Comparison of ENCODE assay signal across 20 mouse cellular contexts in genomic region chr2:125155504-125155903, GRCm38 (mm10). TPM values are rescaled to one million over a fixed set of nuclear protein-coding genes. Genes with fewer than 3 reads are reported as not detected.
DNase-seq lines count a peak whose midpoint lies in the region; ATAC-seq lines count a peak whose summit lies in the region.
"Had no signal": no experiment of that assay in that cellular context is flagged by ENCODE, and none has a peak within 500 bp of the region (broad histone marks: within the 10 kb centered on the region; RNA-seq: fewer than 3 reads in every experiment).

No protein-coding gene starts in this region.

- 23% methylated on average over 2 of the region's 2 CpGs for WGBS in hindbrain, embryonic 10.5 days
- WGBS in hindbrain, embryonic 16.5 days: 27% methylated on average over 2 of the region's 2 CpGs
- WGBS in limb, embryonic 11.5 days: 10% methylated on average over 2 of the region's 2 CpGs
- WGBS in limb, embryonic 10.5 days: 16% methylated on average over 2 of the region's 2 CpGs
- WGBS in embryonic facial prominence, embryonic 10.5 days: 6% methylated on average over 2 of the region's 2 CpGs

- no peaks in the 10 kb centered on the region for H3K36me3 ChIP-seq in hindbrain, embryonic 10.5 days
- no peaks in the 10 kb centered on the region for H3K36me3 ChIP-seq in hindbrain, embryonic 16.5 days (ENCODE audit: control insufficient read depth, insufficient read depth, low read length)
- no peaks in the 10 kb centered on the region for H3K36me3 ChIP-seq in limb, embryonic 11.5 days (ENCODE audit: control insufficient read depth, insufficient read depth, low read length)
- H3K36me3 ChIP-seq in limb, embryonic 10.5 days: no peaks in the 10 kb centered on the region
- H3K36me3 ChIP-seq in embryonic facial prominence, embryonic 10.5 days (replicated peaks): no peaks in the 10 kb centered on the region
- H3K36me3 ChIP-seq: G1E; liver, embryonic 12.5 days; neural tube, embryonic 13.5 days had no signal

- H3K9me3 ChIP-seq in hindbrain, embryonic 10.5 days: no peaks in the 10 kb centered on the region
- H3K9me3 ChIP-seq in hindbrain, embryonic 16.5 days (ENCODE audit: control insufficient read depth, low read length): no peaks in the 10 kb centered on the region
- no peaks in the 10 kb centered on the region for H3K9me3 ChIP-seq in limb, embryonic 11.5 days (ENCODE audit: control insufficient read depth, low read length)
- no peaks in the 10 kb centered on the region for H3K9me3 ChIP-seq in limb, embryonic 10.5 days (replicated peaks)
- H3K9me3 ChIP-seq in embryonic facial prominence, embryonic 10.5 days: no peaks in the 10 kb centered on the region
- H3K9me3 ChIP-seq: G1E; liver, embryonic 12.5 days; neural tube, embryonic 13.5 days had no signal

- H3K27me3 ChIP-seq in hindbrain, embryonic 10.5 days (ENCODE audit: insufficient read depth, poor library complexity, severe bottlenecking): no peaks in the 10 kb centered on the region
- H3K27me3 ChIP-seq in hindbrain, embryonic 16.5 days (replicated peaks; ENCODE audit: control insufficient read depth, insufficient read depth, low read length): no peaks in the 10 kb centered on the region
- no peaks in the 10 kb centered on the region for H3K27me3 ChIP-seq in limb, embryonic 11.5 days (ENCODE audit: control insufficient read depth, insufficient read depth, low read length)
- no peaks in the 10 kb centered on the region for H3K27me3 ChIP-seq in limb, embryonic 10.5 days (ENCODE audit: low read depth, poor library complexity, severe bottlenecking)
- H3K27me3 ChIP-seq in embryonic facial prominence, embryonic 10.5 days (replicated peaks; ENCODE audit: low read depth, poor library complexity, severe bottlenecking): no peaks in the 10 kb centered on the region
- H3K27me3 ChIP-seq: liver, embryonic 12.5 days; neural tube, embryonic 13.5 days had no signal

- peak; percentile 29 for DNase-seq in hindbrain, embryonic 10.5 days (ENCODE audit: low spot score)
- DNase-seq in limb, embryonic 11.5 days (ENCODE audit: low spot score): peak; percentile 42
- DNase-seq in limb, embryonic 10.5 days (ENCODE audit: low spot score): no peak
- peak; percentile 7 for DNase-seq in MN1 (ENCODE audit: low spot score)
- peak; percentile 65 for DNase-seq in embryonic facial prominence, embryonic 10.5 days (ENCODE audit: low spot score)
- DNase-seq in thymus, postnatal 10 days (ENCODE audit: low spot score in 2 of 2): no peak
- DNase-seq: B cell, adult 2 months; cerebellum, adult 11 months; midbrain, embryonic 14.5 days had no signal

- H3K9ac ChIP-seq in hindbrain, embryonic 16.5 days (ENCODE audit: low read depth, low read length): no peak overlapping the region
- no peak overlapping the region for H3K9ac ChIP-seq in limb, embryonic 11.5 days (ENCODE audit: low read length)
- H3K9ac ChIP-seq: liver, embryonic 12.5 days; neural tube, embryonic 13.5 days had no signal

- no peak overlapping the region for H3K4me2 ChIP-seq in hindbrain, embryonic 16.5 days (ENCODE audit: low read length)
- no peak overlapping the region for H3K4me2 ChIP-seq in limb, embryonic 11.5 days (ENCODE audit: low read depth, severe bottlenecking)
- H3K4me2 ChIP-seq: liver, embryonic 12.5 days; neural tube, embryonic 13.5 days had no signal

- H3K4me1 ChIP-seq in hindbrain, embryonic 10.5 days (replicated peaks): no peaks in the 10 kb centered on the region
- H3K4me1 ChIP-seq in hindbrain, embryonic 16.5 days (ENCODE audit: control insufficient read depth, insufficient read depth, low read depth, low read length): no peaks in the 10 kb centered on the region
- H3K4me1 ChIP-seq in limb, embryonic 11.5 days (ENCODE audit: control insufficient read depth, insufficient read depth, low read length): no peaks in the 10 kb centered on the region
- H3K4me1 ChIP-seq in limb, embryonic 10.5 days: peaks cover 14% of the 10 kb centered on the region; the same call in 1 of the 2 replicates
- H3K4me1 ChIP-seq in embryonic facial prominence, embryonic 10.5 days: peaks cover 14% of the 10 kb centered on the region
- H3K4me1 ChIP-seq: liver, embryonic 12.5 days had no signal

- H3K27ac ChIP-seq in hindbrain, embryonic 10.5 days: no peak overlapping the region
- H3K27ac ChIP-seq in hindbrain, embryonic 16.5 days (ENCODE audit: low read depth, low read length): no peak overlapping the region
- no peak overlapping the region for H3K27ac ChIP-seq in limb, embryonic 11.5 days (replicated peaks; ENCODE audit: low read depth, low read length)
- no peak overlapping the region for H3K27ac ChIP-seq in limb, embryonic 10.5 days
- H3K27ac ChIP-seq in embryonic facial prominence, embryonic 10.5 days (replicated peaks): no peak overlapping the region
- H3K27ac ChIP-seq: liver, embryonic 12.5 days; neural tube, embryonic 13.5 days had no signal

- ATAC-seq in hindbrain, embryonic 16.5 days: no peak
- ATAC-seq in limb, embryonic 11.5 days (ENCODE audit: insufficient number of reproducible peaks, low FRiP score, low TSS enrichment, low read depth): no peak
- ATAC-seq in megakaryocyte progenitor cell, adult 5-6 weeks (replicated peaks; ENCODE audit: poor library complexity): no peak
- ATAC-seq: activated CD4-positive, CD25-positive, alpha-beta regulatory T cell, adult 4 months; liver, embryonic 12.5 days had no signal

- no peak overlapping the region for H3K4me3 ChIP-seq in hindbrain, embryonic 10.5 days
- H3K4me3 ChIP-seq in hindbrain, embryonic 16.5 days (ENCODE audit: low read length): no peak overlapping the region
- H3K4me3 ChIP-seq in limb, embryonic 11.5 days (ENCODE audit: low read depth, low read length): no peak overlapping the region
- H3K4me3 ChIP-seq in limb, embryonic 10.5 days: no peak overlapping the region
- H3K4me3 ChIP-seq in embryonic facial prominence, embryonic 10.5 days: no peak overlapping the region
- H3K4me3 ChIP-seq: liver, embryonic 12.5 days; neural tube, embryonic 13.5 days had no signal

RNA-seq across cellular contexts. Expression of gene Slc12a1, which starts 3.2 kb away (rescaled TPM):
- not detected in 2 replicates for polyA plus RNA-seq in hindbrain, embryonic 10.5 days (2016; fragmentation: Nextera tagmentation; extraction: Ambion mirVana)
- polyA plus RNA-seq in hindbrain, embryonic 16.5 days (2015; fragmentation: Nextera tagmentation; extraction: Ambion mirVana): 0.04 TPM in 2 replicates
- not detected in 2 replicates for polyA plus RNA-seq in limb, embryonic 11.5 days (2014; fragmentation: Nextera tagmentation; extraction: Ambion mirVana)
- not detected in 2 replicates for polyA plus RNA-seq in limb, embryonic 10.5 days (2016; fragmentation: Nextera tagmentation; extraction: Ambion mirVana)
- polyA plus RNA-seq in embryonic facial prominence, embryonic 10.5 days (2016; fragmentation: Nextera tagmentation; extraction: Ambion mirVana): not detected in 2 replicates
- total RNA-seq in megakaryocyte progenitor cell, adult 5-6 weeks (2015): not detected in 2 replicates
- total RNA-seq in megakaryocyte progenitor cell, adult 5-6 weeks (2017): 0.20 TPM in 1 of 2 replicates, not detected in the other
- total RNA-seq: granulocyte monocyte progenitor cell, adult 5-6 weeks had no signal
- polyA plus RNA-seq: G1E; heart, embryonic 16.5 days; intestine, embryonic 14.5 days; liver, embryonic 12.5 days; midbrain, embryonic 14.5 days had no signal

RNA-seq across cellular contexts. Expression of gene Ctxn2, which starts 19.0 kb away (rescaled TPM):
- 0.20 TPM in 1 of 2 replicates, not detected in the other for polyA plus RNA-seq in hindbrain, embryonic 10.5 days (2016; fragmentation: Nextera tagmentation; extraction: Ambion mirVana)
- polyA plus RNA-seq in hindbrain, embryonic 16.5 days (2015; fragmentation: Nextera tagmentation; extraction: Ambion mirVana): 23.4 and 27.4 TPM in 2 replicates
- polyA plus RNA-seq in limb, embryonic 11.5 days (2014; fragmentation: Nextera tagmentation; extraction: Ambion mirVana): not detected in 2 replicates
- polyA plus RNA-seq in limb, embryonic 10.5 days (2016; fragmentation: Nextera tagmentation; extraction: Ambion mirVana): not detected in 2 replicates
- not detected in 2 replicates for polyA plus RNA-seq in embryonic facial prominence, embryonic 10.5 days (2016; fragmentation: Nextera tagmentation; extraction: Ambion mirVana)
- not detected in 2 replicates for total RNA-seq in megakaryocyte progenitor cell, adult 5-6 weeks (2015)
- total RNA-seq in megakaryocyte progenitor cell, adult 5-6 weeks (2017): not detected in 2 replicates
- total RNA-seq: common myeloid progenitor, adult 5-6 weeks; G1E; granulocyte monocyte progenitor cell, adult 5-6 weeks had no signal
- polyA plus RNA-seq: activated CD4-positive, CD25-positive, alpha-beta regulatory T cell, adult 4 months; G1E; heart, embryonic 16.5 days; intestine, embryonic 14.5 days; liver, embryonic 12.5 days; spleen, adult 2 months had no signal

RNA-seq across cellular contexts. Expression of gene Myef2, which starts 32.0 kb away (rescaled TPM):
- 160 and 174 TPM in 2 replicates for polyA plus RNA-seq in hindbrain, embryonic 10.5 days (2016; fragmentation: Nextera tagmentation; extraction: Ambion mirVana)
- 164 and 178 TPM in 2 replicates for polyA plus RNA-seq in hindbrain, embryonic 16.5 days (2015; fragmentation: Nextera tagmentation; extraction: Ambion mirVana)
- 136 and 151 TPM in 2 replicates for polyA plus RNA-seq in limb, embryonic 11.5 days (2014; fragmentation: Nextera tagmentation; extraction: Ambion mirVana)
- 117 and 126 TPM in 2 replicates for polyA plus RNA-seq in limb, embryonic 10.5 days (2016; fragmentation: Nextera tagmentation; extraction: Ambion mirVana)
- 155 and 158 TPM in 2 replicates for polyA plus RNA-seq in embryonic facial prominence, embryonic 10.5 days (2016; fragmentation: Nextera tagmentation; extraction: Ambion mirVana)
- 16.7 and 17.8 TPM in 2 replicates for total RNA-seq in megakaryocyte progenitor cell, adult 5-6 weeks (2015)
- 36.1 and 59.9 TPM in 2 replicates for total RNA-seq in megakaryocyte progenitor cell, adult 5-6 weeks (2017)

Comparison
In these comparisons a context has a peak if more than half of its experiments do, and no peak if none do; other contexts are left out.
1. DNase-seq: peak in hindbrain, embryonic 10.5 days (single experiment), limb, embryonic 11.5 days (single experiment), MN1 (single experiment) and embryonic facial prominence, embryonic 10.5 days (single experiment); none in limb, embryonic 10.5 days (single experiment) and thymus, postnatal 10 days (0 of 2).
2. RNA of gene Ctxn2, which starts 19.0 kb away (polyA plus RNA-seq): 23.4 to 27.4 TPM in hindbrain, embryonic 16.5 days; 0.20 TPM in hindbrain, embryonic 10.5 days, not detected in limb, embryonic 11.5 days, not detected in limb, embryonic 10.5 days and not detected in embryonic facial prominence, embryonic 10.5 days; every median in the first group is over 10 times any median in the second.